Mouse (Mus musculus) CH12.LX (cell line): ENCODE data around the gene Bspry. TPM values are rescaled to one million over a fixed set of nuclear protein-coding genes. Genes with fewer than 3 reads are reported as not detected.

ENCODE experiments used
- DNase-seq: peaks from one replicate; pipeline ENCODE4 v3.0.0-alpha.2; 2013; ENCODE audit errors: extremely low read depth
- H3K27ac ChIP-seq: 2 replicates; pipeline ENCODE4 v1.5.1; 2012; ENCODE audit warnings: low read depth, mild to moderate bottlenecking, control low read depth, moderate library complexity; ENCODE audit not compliant: insufficient read depth
- H3K27me3 ChIP-seq: replicated peaks from 2 replicates; pipeline ENCODE3; 2012; ENCODE audit warnings: inconsistent platforms
- H3K36me3 ChIP-seq, 2 experiments: replicated peaks in 1 of 2; 2 replicates each; pipeline versions ENCODE3 to v1.6.1; 2012; ENCODE audit warnings: inconsistent platforms in 1 of 2, low read length in 1 of 2, mild to moderate bottlenecking in 1 of 2, mixed read lengths in 1 of 2, moderate library complexity in 1 of 2; ENCODE audit not compliant: control insufficient read depth in 1 of 2, insufficient read depth in 1 of 2
- H3K4me1 ChIP-seq, 2 experiments: 2 replicates each; pipeline ENCODE4 v1.6.1; 2012; ENCODE audit warnings: inconsistent platforms in 1 of 2, moderate library complexity in 1 of 2; ENCODE audit not compliant: insufficient read depth in 2 of 2, control insufficient read depth in 1 of 2
- H3K4me2 ChIP-seq: 2 replicates; pipeline ENCODE4 v1.6.1; 2012; ENCODE audit warnings: low read depth, mild to moderate bottlenecking, control low read depth; ENCODE audit not compliant: poor library complexity, insufficient read depth, severe bottlenecking
- H3K4me3 ChIP-seq, 3 experiments: fragments of 150-350 bp in 1 of 3; sonication (generic) in 1 of 3; replicated peaks in 1 of 3; 2 replicates each; pipeline versions ENCODE3 to v1.5.1; 2011 to 2012; ENCODE audit warnings: low read depth in 2 of 3, low read length in 2 of 3, mild to moderate bottlenecking in 2 of 3, moderate library complexity in 2 of 3, control low read depth in 1 of 3, improper control_type of control experiment in 1 of 3, inconsistent platforms in 1 of 3, mixed read lengths in 1 of 3; ENCODE audit not compliant: poor library complexity in 1 of 3
- H3K79me2 ChIP-seq: replicated peaks from 2 replicates; pipeline ENCODE4 v1.6.1; 2012; ENCODE audit warnings: mild to moderate bottlenecking, moderate library complexity; ENCODE audit not compliant: control insufficient read depth, poor library complexity, insufficient read depth, severe bottlenecking; ENCODE audit errors: extremely low read depth
- H3K9ac ChIP-seq: 2 replicates; pipeline ENCODE4 v1.6.1; 2012; ENCODE audit warnings: low read depth, mild to moderate bottlenecking, control low read depth, moderate library complexity; ENCODE audit not compliant: insufficient read depth
- H3K9me3 ChIP-seq: replicated peaks from 2 replicates; pipeline ENCODE3; 2012; ENCODE audit warnings: low read length, inconsistent platforms, mixed read lengths
- BHLHE40 ChIP-seq: IDR thresholded peaks from 2 replicates; pipeline ENCODE4 v1.6.1; 2011; ENCODE audit warnings: mild to moderate bottlenecking, low read depth, low read length, improper control_type of control experiment
- CHD1 ChIP-seq: IDR thresholded peaks from 2 replicates; pipeline ENCODE4 v1.6.1; 2012; ENCODE audit warnings: low read depth, low read length, improper control_type of control experiment, inconsistent platforms
- CTCF ChIP-seq, 2 experiments: IDR thresholded peaks in 1 of 2; conservative IDR thresholded peaks in 1 of 2; 2 replicates each; pipeline ENCODE4 v1.5.1; 2011 to 2012; ENCODE audit warnings: low read depth in 2 of 2, low read length in 2 of 2, improper control_type of control experiment in 1 of 2, inconsistent platforms in 1 of 2, mild to moderate bottlenecking in 1 of 2, moderate library complexity in 1 of 2
- E2F4 ChIP-seq: IDR thresholded peaks from 2 replicates; pipeline ENCODE4 v1.6.1; 2011; ENCODE audit warnings: low read depth, low read length, improper control_type of control experiment; ENCODE audit not compliant: insufficient replicate concordance
- ELF1 ChIP-seq: IDR thresholded peaks from 2 replicates; pipeline ENCODE4 v1.6.1; 2014; ENCODE audit warnings: low read depth, mild to moderate bottlenecking, inconsistent platforms, low read length, improper control_type of control experiment
- EP300 ChIP-seq: IDR thresholded peaks from 2 replicates; pipeline ENCODE4 v1.6.1; 2011; ENCODE audit warnings: low read length, improper control_type of control experiment
- GABPA ChIP-seq: IDR thresholded peaks from 2 replicates; pipeline ENCODE4 v1.6.1; 2012; ENCODE audit warnings: low read depth, low read length, improper control_type of control experiment, inconsistent platforms; ENCODE audit not compliant: insufficient replicate concordance
- IRF4 ChIP-seq: IDR thresholded peaks from 2 replicates; pipeline ENCODE4 v1.6.1; 2014; ENCODE audit warnings: low read depth, mild to moderate bottlenecking, inconsistent platforms, low read length, improper control_type of control experiment
- JUN ChIP-seq: IDR thresholded peaks from 2 replicates; pipeline ENCODE4 v1.6.1; 2011; ENCODE audit warnings: low read depth, mild to moderate bottlenecking, low read length, improper control_type of control experiment, moderate library complexity; ENCODE audit not compliant: insufficient read depth
- JUND ChIP-seq: conservative IDR thresholded peaks from 2 replicates; pipeline ENCODE4 v1.6.1; 2011; ENCODE audit warnings: low read depth, low read length, improper control_type of control experiment
- KAT2A ChIP-seq: IDR thresholded peaks from 2 replicates; pipeline ENCODE4 v1.6.1; 2012; ENCODE audit warnings: low read length, improper control_type of control experiment, inconsistent platforms; ENCODE audit not compliant: insufficient replicate concordance
- MAFK ChIP-seq: IDR thresholded peaks from 2 replicates; pipeline ENCODE4 v1.6.1; 2011; ENCODE audit warnings: low read length, improper control_type of control experiment; ENCODE audit not compliant: insufficient replicate concordance
- MAZ ChIP-seq: IDR thresholded peaks from 2 replicates; pipeline ENCODE4 v1.6.1; 2012; ENCODE audit warnings: low read depth, mild to moderate bottlenecking, inconsistent platforms, low read length, improper control_type of control experiment, moderate library complexity
- MEF2A ChIP-seq: IDR thresholded peaks from 2 replicates; pipeline ENCODE4 v1.6.1; 2014; ENCODE audit warnings: low read depth, mild to moderate bottlenecking, inconsistent platforms, low read length, improper control_type of control experiment, borderline replicate concordance
- MXI1 ChIP-seq: IDR thresholded peaks from 2 replicates; pipeline ENCODE4 v1.6.1; 2011; ENCODE audit warnings: mild to moderate bottlenecking, low read depth, low read length, improper control_type of control experiment
- MYC ChIP-seq: IDR thresholded peaks from 2 replicates; pipeline ENCODE4 v1.6.1; 2011; ENCODE audit warnings: low read depth, mild to moderate bottlenecking, improper control_type of control experiment, low read length
- NELFE ChIP-seq: IDR thresholded peaks from 2 replicates; pipeline ENCODE4 v1.6.1; 2011; ENCODE audit warnings: low read depth, low read length, improper control_type of control experiment
- NRF1 ChIP-seq: IDR thresholded peaks from 2 replicates; pipeline ENCODE4 v1.6.1; 2014; ENCODE audit warnings: low read depth, mild to moderate bottlenecking, inconsistent platforms, low read length, improper control_type of control experiment, moderate library complexity
- PAX5 ChIP-seq: IDR thresholded peaks from 2 replicates; pipeline ENCODE4 v1.6.1; 2012; ENCODE audit warnings: low read length, inconsistent platforms, mixed read lengths
- RAD21 ChIP-seq: IDR thresholded peaks from 2 replicates; pipeline ENCODE4 v1.6.1; 2011; ENCODE audit warnings: low read depth, mild to moderate bottlenecking, low read length, improper control_type of control experiment, moderate library complexity
- RCOR1 ChIP-seq: conservative IDR thresholded peaks from 2 replicates; pipeline ENCODE4 v1.6.1; 2012; ENCODE audit warnings: low read depth, mild to moderate bottlenecking, inconsistent platforms, low read length, improper control_type of control experiment
- SIN3A ChIP-seq: IDR thresholded peaks from 2 replicates; pipeline ENCODE4 v1.6.1; 2012; ENCODE audit warnings: low read length, improper control_type of control experiment, inconsistent platforms
- SMC3 ChIP-seq: IDR thresholded peaks from 2 replicates; pipeline ENCODE4 v1.6.1; 2011; ENCODE audit warnings: low read depth, low read length, improper control_type of control experiment
- USF1 ChIP-seq: IDR thresholded peaks from 2 replicates; pipeline ENCODE4 v1.6.1; 2014; ENCODE audit warnings: low read depth, mild to moderate bottlenecking, inconsistent platforms, low read length, improper control_type of control experiment
- USF2 ChIP-seq: conservative IDR thresholded peaks from 2 replicates; pipeline ENCODE4 v1.6.1; 2011; ENCODE audit warnings: low read depth, low read length, improper control_type of control experiment
- ZC3H11A ChIP-seq: IDR thresholded peaks from 2 replicates; pipeline ENCODE4 v1.6.1; 2012; ENCODE audit warnings: low read depth, mild to moderate bottlenecking, inconsistent platforms, low read length, improper control_type of control experiment
- ZKSCAN1 ChIP-seq: IDR thresholded peaks from 2 replicates; pipeline ENCODE4 v1.6.1; 2012; ENCODE audit warnings: low read depth, inconsistent platforms, low read length, improper control_type of control experiment, borderline replicate concordance
- ZMIZ1 ChIP-seq: IDR thresholded peaks from 2 replicates; pipeline ENCODE4 v1.6.1; 2012; ENCODE audit warnings: low read depth, mild to moderate bottlenecking, inconsistent platforms, low read length, improper control_type of control experiment
- ZNF384 ChIP-seq: IDR thresholded peaks from 2 replicates; pipeline ENCODE4 v1.6.1; 2012; ENCODE audit warnings: low read depth, low read length, improper control_type of control experiment, inconsistent platforms
- dilution Hi-C: fragments of 300-500 bp; cut with MboI; formaldehyde crosslinking; loops from 2 replicates; pipeline ENCODE4 v1.14.3; 2020; ENCODE audit warnings: low sequenced_read_pairs; ENCODE audit not compliant: extremely low pct_unique_long_range_greater_than_20kb, extremely low pct_ligation_motif_present
- in situ Hi-C: fragments of 300-500 bp; cut with MboI; formaldehyde crosslinking; loops from 3 replicates; pipeline ENCODE4 v1.14.3; 2019; ENCODE audit warnings: low sequenced_read_pairs, low pct_ligation_motif_present, low pct_unique_long_range_greater_than_20kb, mixed read lengths
- polyA plus RNA-seq: library from polyadenylated mRNA; unstranded; fragments of >175 nt; gene quantifications from 2 replicates; pipeline ENCODE4 v1.2.1, GENCODE M21; 2012; ENCODE audit warnings: low read depth; ENCODE audit not compliant: insufficient read length
- total RNA-seq, 2 experiments: library from RNA; depleted of rRNA; stranded (reverse); fragments of 300-350 nt in 1 of 2; fragments of >200 nt in 1 of 2; gene quantifications; 2 replicates each; pipeline ENCODE4 v1.2.3; 2012 to 2014

Gene Bspry
- total and polyA plus RNA-seq, 3 experiments, result 0.86 to 1.2 (median 1.1) TPM

GRCm38 (mm10) chr4:62431522-62431921 is 48.3 kb upstream of the Bspry start:
- H3K4me1 ChIP-seq, result peaks cover 8 to 49% of the 10 kb centered on the region in 2 experiments; a peak in 3 of 4 replicates
- TF ChIP-seq USF2, result no peak
- no peak for TF ChIP-seq ZNF384
- peak; percentile 33; the same call in 1 of the 2 replicates for TF ChIP-seq MXI1
- no peak for TF ChIP-seq SIN3A
- TF ChIP-seq EP300, result peak; percentile 50; the same call in 1 of the 2 replicates
- no peak for TF ChIP-seq NELFE
- TF ChIP-seq NRF1, result no peak
- TF ChIP-seq PAX5, result no peak
- TF ChIP-seq BHLHE40, result no peak
- TF ChIP-seq MYC, result 0 out of 2 replicates have a peak, but pooled peaks have one; percentile 26
- peak; percentile 98 for TF ChIP-seq MAFK
- peak; percentile 66 for TF ChIP-seq JUND
- peak; percentile 65 for TF ChIP-seq JUN
- TF ChIP-seq RCOR1, result no peak
- no peak for TF ChIP-seq ELF1
- no peak for TF ChIP-seq ZMIZ1
- peak; percentile 57 for TF ChIP-seq IRF4
- TF ChIP-seq CTCF (conservative IDR thresholded peaks at IDR 0.05 in 1 of 2, IDR thresholded peaks at IDR 0.05 in 1 of 2; ENCODE audit: low read depth in 2 of 2, low read length in 2 of 2), result no peak
- TF ChIP-seq MEF2A, result no peak
- TF ChIP-seq CHD1, result no peak
- no peak for TF ChIP-seq USF1
- no peak for TF ChIP-seq ZKSCAN1
- TF ChIP-seq MAZ, result no peak
- no peak for TF ChIP-seq SMC3
- no peak for TF ChIP-seq RAD21
- no peak for TF ChIP-seq ZC3H11A
- TF ChIP-seq KAT2A, result no peak
- TF ChIP-seq GABPA, result no peak
- TF ChIP-seq E2F4, result no peak
- H3K27me3 ChIP-seq, result no peaks in the 10 kb centered on the region
- no peaks in the 10 kb centered on the region for H3K79me2 ChIP-seq
- H3K4me3 ChIP-seq, result no peak overlapping the region
- peaks cover 7 to 23% of the 10 kb centered on the region in 2 experiments for H3K36me3 ChIP-seq
- dilution Hi-C loops (no loop called here), in situ Hi-C loops (no loop called here)
- no peaks in the 10 kb centered on the region for H3K9me3 ChIP-seq
- no peak overlapping the region for H3K27ac ChIP-seq
- peak; percentile 39 for DNase-seq
- no peak overlapping the region for H3K4me2 ChIP-seq
- no peak overlapping the region; the same call in 1 of the 2 replicates for H3K9ac ChIP-seq
